Mouse (Mus musculus) erythroblast, embryonic 14.5 days (primary cell): Measurements from ENCODE around the gene Adamts9.

Source experiments
- GATA1 ChIP-seq: IDR thresholded peaks from 2 replicates; pipeline ENCODE4 v1.6.1; 2012; ENCODE audit warnings: low read length, inconsistent platforms, mixed read lengths
- TAL1 ChIP-seq: IDR thresholded peaks from 3 replicates; pipeline ENCODE4 v1.6.1; 2012; ENCODE audit warnings: low read length, inconsistent platforms, mixed read lengths

- TF ChIP-seq TAL1: no peak
- no peak for TF ChIP-seq GATA1
These were observed 218.9 kb downstream of the Adamts9 start for GRCm38 (mm10) chr6:92724394-92724793.
